Mouse (Mus musculus) lung, postnatal 0 days (tissue): ENCODE measurements around the gene Spred1.

Experiments used
- CTCF ChIP-seq: IDR thresholded peaks from 2 replicates; pipeline ENCODE4 v1.5.1; 2016; ENCODE audit warnings: antibody characterized with exemption, mild to moderate bottlenecking
- EP300 ChIP-seq: IDR thresholded peaks from 2 replicates; pipeline ENCODE4 v1.6.1; 2016; ENCODE audit warnings: antibody characterized with exemption, mild to moderate bottlenecking, control low read depth

DNA sequence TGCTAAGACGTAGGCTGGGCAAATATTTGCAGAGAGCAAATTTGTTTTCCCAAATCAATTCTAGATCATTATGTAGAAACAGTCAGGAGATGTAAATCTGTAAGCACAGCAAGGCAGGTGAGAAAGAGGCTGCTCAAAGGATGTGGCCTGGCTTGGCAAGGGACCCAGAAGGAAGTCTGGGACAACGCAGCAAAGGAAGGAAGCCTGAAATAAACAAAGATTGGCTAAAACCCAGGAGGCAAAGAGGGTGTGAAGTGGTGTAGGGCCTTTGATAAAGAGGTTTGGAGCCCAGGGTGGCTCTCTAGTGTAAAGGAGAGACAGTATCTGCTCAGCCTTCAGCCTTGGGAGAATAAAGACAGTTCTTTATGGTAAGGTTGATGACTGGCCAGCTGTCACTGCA, 11.9 kb upstream of the Spred1 start:
- TF ChIP-seq EP300: peak; percentile 53
- no peak for TF ChIP-seq CTCF
